Mouse (Mus musculus) lung, embryonic 15.5 days (tissue): ENCODE measurements around the gene Wdr25. TPM values are rescaled to one million over a fixed set of nuclear protein-coding genes. Genes with fewer than 3 reads are reported as not detected.

Experiments
- ATAC-seq: fragments of 200-750 bp; cut with Nextera tagmentation; 2 replicates; pipeline ENCODE4 v1.8.0; 2017; ENCODE audit warnings: moderate number of reproducible peaks, borderline replicate concordance; ENCODE audit not compliant: low FRiP score, low TSS enrichment; ENCODE audit errors: extremely low read depth
- H3K27ac ChIP-seq: fragments of 300-500 bp; sonication (generic); 2 replicates; pipeline ENCODE4 v1.5.1; 2015; ENCODE audit warnings: moderate library complexity, mild to moderate bottlenecking, inconsistent platforms
- H3K27me3 ChIP-seq: fragments of 300-500 bp; sonication (generic); 2 replicates; pipeline ENCODE4 v1.6.1; 2015; ENCODE audit warnings: inconsistent platforms
- H3K36me3 ChIP-seq: fragments of 300-500 bp; sonication (generic); 2 replicates; pipeline ENCODE4 v1.6.1; 2015; ENCODE audit warnings: inconsistent platforms
- H3K4me1 ChIP-seq: fragments of 300-500 bp; sonication (generic); 2 replicates; pipeline ENCODE4 v1.6.1; 2015; ENCODE audit warnings: inconsistent platforms
- H3K4me2 ChIP-seq: fragments of 300-500 bp; sonication (generic); 2 replicates; pipeline ENCODE4 v1.6.1; 2015; ENCODE audit warnings: inconsistent platforms, mild to moderate bottlenecking, moderate library complexity
- H3K4me3 ChIP-seq: fragments of 300-500 bp; sonication (generic); 2 replicates; pipeline ENCODE4 v1.5.1; 2015; ENCODE audit warnings: mild to moderate bottlenecking, inconsistent platforms
- H3K9ac ChIP-seq: fragments of 300-500 bp; sonication (generic); 2 replicates; pipeline ENCODE4 v1.6.1; 2015; ENCODE audit warnings: inconsistent platforms
- H3K9me3 ChIP-seq: fragments of 300-500 bp; sonication (generic); 2 replicates; pipeline ENCODE4 v1.6.1; 2016; ENCODE audit warnings: inconsistent platforms
- WGBS: fragments of 180-500 bp; shearing (Covaris S2); methylation state at CpG from one replicate; pipeline ENCODE4 v1.1.7; 2015; 5-methylcytosine and 5-hydroxymethylcytosine counted together
- polyA plus RNA-seq: library from polyadenylated mRNA; unstranded; fragments of >200 nt; fragmentation: Nextera tagmentation; extraction: Ambion mirVana; gene quantifications from 2 replicates; pipeline ENCODE4 v1.2.1, GENCODE M21; 2015

Wdr25 gene
- polyA plus RNA-seq, 1 experiment from 2014 or later = 9.8 TPM

GRCm38 (mm10) chr12:109045581-109045980 is 152.2 kb downstream of the Wdr25 start:
- no peak for ATAC-seq
- no peaks in the 10 kb centered on the region for H3K9me3 ChIP-seq
- H3K9ac ChIP-seq = no peak overlapping the region
- H3K27me3 ChIP-seq = peaks cover 37% of the 10 kb centered on the region
- WGBS = 73% methylated on average over 7 of the region's 7 CpGs
- H3K4me3 ChIP-seq = no peak overlapping the region
- H3K27ac ChIP-seq = no peak overlapping the region
- no peaks in the 10 kb centered on the region for H3K4me1 ChIP-seq
- H3K4me2 ChIP-seq = no peak overlapping the region
- no peaks in the 10 kb centered on the region for H3K36me3 ChIP-seq

- Histone ChIP-seq H3K36me3 (no peaks in the 10 kb centered on the region), H3K27me3 (peaks cover 59% of the 10 kb centered on the region)
Measured at GRCm38 (mm10) chr12:109049949-109050348, 156.5 kb downstream of the Wdr25 start.

GRCm38 (mm10) chr12:109053020-109053806 is 159.8 kb downstream of the Wdr25 start:
- WGBS = under 1% methylated on average over 102 of the region's 105 CpGs
- peak overlapping the region; percentile 97 for H3K4me2 ChIP-seq
- peak overlapping the region; percentile 47 for H3K9ac ChIP-seq
- peaks cover 79% of the 10 kb centered on the region for H3K27me3 ChIP-seq
- H3K4me3 ChIP-seq = peak overlapping the region; percentile 51
- H3K27ac ChIP-seq = no peak overlapping the region
- H3K9me3 ChIP-seq = no peaks in the 10 kb centered on the region
- H3K36me3 ChIP-seq = no peaks in the 10 kb centered on the region
- H3K4me1 ChIP-seq = peaks cover 20% of the 10 kb centered on the region
- peak; percentile 3; the same call in 1 of the 2 replicates for ATAC-seq

More at GRCm38 (mm10) chr12:109049949-109050348, 156.5 kb downstream of the Wdr25 start:
- 79% methylated on average over 4 of the region's 4 CpGs for WGBS
- Histone ChIP-seq H3K4me2 (no peak overlapping the region), H3K27ac (no peak overlapping the region), H3K9ac (no peak overlapping the region), H3K4me3 (no peak overlapping the region), H3K9me3 (no peaks in the 10 kb centered on the region), H3K4me1 (peaks cover 20% of the 10 kb centered on the region)
- ATAC-seq = no peak

- no peak overlapping the region for H3K4me2 ChIP-seq
- H3K4me1 ChIP-seq = peaks cover 14% of the 10 kb centered on the region
- no peak overlapping the region for H3K9ac ChIP-seq
- H3K27ac ChIP-seq = no peak overlapping the region
- H3K27me3 ChIP-seq = peaks cover 42% of the 10 kb centered on the region
- no peak overlapping the region for H3K4me3 ChIP-seq
- no peak for ATAC-seq
- no peaks in the 10 kb centered on the region for H3K36me3 ChIP-seq
- H3K9me3 ChIP-seq = no peaks in the 10 kb centered on the region
- WGBS = 56% methylated on average over 4 of the region's 4 CpGs
Measured at GRCm38 (mm10) chr12:109057736-109058135, 164.3 kb downstream of the Wdr25 start.

GRCm38 (mm10) chr12:109058660-109059059 is 165.2 kb downstream of the Wdr25 start:
- Histone ChIP-seq H3K27ac (no peak overlapping the region), H3K36me3 (no peaks in the 10 kb centered on the region), H3K27me3 (peaks cover 33% of the 10 kb centered on the region), H3K4me1 (peaks cover 5% of the 10 kb centered on the region), H3K4me3 (no peak overlapping the region), H3K4me2 (no peak overlapping the region), H3K9me3 (no peaks in the 10 kb centered on the region), H3K9ac (no peak overlapping the region)
- 79% methylated on average over 8 of the region's 8 CpGs for WGBS
- ATAC-seq = no peak

- H3K4me3 ChIP-seq = peak overlapping the region; percentile 51
- 0 out of 2 replicates have a peak, but pooled peaks cover 4% of the 10 kb centered on the region for H3K4me1 ChIP-seq
- no peaks in the 10 kb centered on the region for H3K9me3 ChIP-seq
- peaks cover 3% of the 10 kb centered on the region; the same call in 1 of the 2 replicates for H3K27me3 ChIP-seq
- no peak overlapping the region for H3K27ac ChIP-seq
- peak overlapping the region; percentile 83 for H3K4me2 ChIP-seq
- ATAC-seq = peak; percentile 90
- H3K36me3 ChIP-seq = no peaks in the 10 kb centered on the region
- 2% methylated on average over 41 of the region's 59 CpGs for WGBS
- H3K9ac ChIP-seq = peak overlapping the region; percentile 59
Measured at GRCm38 (mm10) chr12:109067561-109068135, 174.2 kb downstream of the Wdr25 start.

GRCm38 (mm10) chr12:109068167-109068653 is 174.8 kb downstream of the Wdr25 start, which contains the start of gene Begain:
TSS of gene Begain (minus strand) at chr12:109068217.
- Histone ChIP-seq H3K9ac (peak within 1 kb of the TSS; percentile 59), H3K36me3 (no peaks in the 10 kb centered on the region), H3K9me3 (no peaks in the 10 kb centered on the region), H3K27ac (no peak within 1 kb of the TSS), H3K4me1 (0 out of 2 replicates have a peak, but pooled peaks cover 4% of the 10 kb centered on the region), H3K4me3 (peak within 1 kb of the TSS; percentile 51), H3K4me2 (peak within 1 kb of the TSS; percentile 83), H3K27me3 (peaks cover 3% of the 10 kb centered on the region; the same call in 1 of the 2 replicates)
- peak; percentile 53 for ATAC-seq
- 1% methylated on average over 42 of the region's 48 CpGs for WGBS

GRCm38 (mm10) chr12:109068738-109069137 is 175.3 kb downstream of the Wdr25 start:
- H3K36me3 ChIP-seq = no peaks in the 10 kb centered on the region
- no peak overlapping the region for H3K9ac ChIP-seq
- peak overlapping the region; percentile 83 for H3K4me2 ChIP-seq
- 45% methylated on average over 7 of the region's 7 CpGs for WGBS
- 0 out of 2 replicates have a peak, but pooled peaks cover 4% of the 10 kb centered on the region for H3K4me1 ChIP-seq
- peak overlapping the region; percentile 51 for H3K4me3 ChIP-seq
- no peaks in the 10 kb centered on the region for H3K9me3 ChIP-seq
- no peak for ATAC-seq
- peaks cover 3% of the 10 kb centered on the region; the same call in 1 of the 2 replicates for H3K27me3 ChIP-seq
- no peak overlapping the region for H3K27ac ChIP-seq

- H3K9me3 ChIP-seq = no peaks in the 10 kb centered on the region
- H3K4me2 ChIP-seq = no peak overlapping the region
- 27% methylated on average over 2 of the region's 2 CpGs for WGBS
- H3K4me3 ChIP-seq = no peak overlapping the region
- 0 out of 2 replicates have a peak, but pooled peaks cover 4% of the 10 kb centered on the region for H3K4me1 ChIP-seq
- no peak overlapping the region for H3K9ac ChIP-seq
- H3K36me3 ChIP-seq = no peaks in the 10 kb centered on the region
- no peak for ATAC-seq
- H3K27ac ChIP-seq = no peak overlapping the region
- H3K27me3 ChIP-seq = peaks cover 3% of the 10 kb centered on the region; the same call in 1 of the 2 replicates
Measured at GRCm38 (mm10) chr12:109069751-109070150, 176.3 kb downstream of the Wdr25 start.

GRCm38 (mm10) chr12:109071248-109071647 is 177.8 kb downstream of the Wdr25 start:
- H3K4me3 ChIP-seq = no peak overlapping the region
- no peak for ATAC-seq
- 87% methylated on average over 13 of the region's 13 CpGs for WGBS

GRCm38 (mm10) chr12:109074106-109074505 is 180.7 kb downstream of the Wdr25 start:
- 70% methylated on average over 6 of the region's 6 CpGs for WGBS
- H3K4me2 ChIP-seq = no peak overlapping the region
- no peaks in the 10 kb centered on the region for H3K4me1 ChIP-seq
- H3K9me3 ChIP-seq = no peaks in the 10 kb centered on the region
- ATAC-seq = no peak
- no peak overlapping the region for H3K27ac ChIP-seq
- no peaks in the 10 kb centered on the region for H3K27me3 ChIP-seq
- H3K4me3 ChIP-seq = no peak overlapping the region
- H3K36me3 ChIP-seq = no peaks in the 10 kb centered on the region
- H3K9ac ChIP-seq = no peak overlapping the region

More at GRCm38 (mm10) chr12:109071248-109071647, 177.8 kb downstream of the Wdr25 start:
- 0 out of 2 replicates have a peak, but pooled peaks cover 4% of the 10 kb centered on the region for H3K4me1 ChIP-seq
- H3K4me2 ChIP-seq = no peak overlapping the region
- H3K27ac ChIP-seq = no peak overlapping the region
- H3K27me3 ChIP-seq = peaks cover 3% of the 10 kb centered on the region; the same call in 1 of the 2 replicates
- H3K9me3 ChIP-seq = no peaks in the 10 kb centered on the region
- no peaks in the 10 kb centered on the region for H3K36me3 ChIP-seq
- no peak overlapping the region for H3K9ac ChIP-seq
